ENCODE assay signal across 8 mouse cellular contexts in genomic region chr6:146577310-146578109, GRCm38 (mm10). TPM values are rescaled to one million over a fixed set of nuclear protein-coding genes. Genes with fewer than 3 reads are reported as not detected.
DNase-seq lines count a peak whose midpoint lies in the region; ATAC-seq lines count a peak whose summit lies in the region.

Ints13 (minus strand) TSS chr6:146577835.

- H3K4me3 ChIP-seq in heart, embryonic 10.5 days = peak within 1 kb of the TSS; percentile 99
- H3K4me3 ChIP-seq in kidney, embryonic 15.5 days (replicated peaks) = peak within 1 kb of the TSS; percentile 83

- peak within 1 kb of the TSS; percentile 98 for H3K27ac ChIP-seq in heart, embryonic 10.5 days
- peak within 1 kb of the TSS; percentile 98 for H3K27ac ChIP-seq in kidney, embryonic 15.5 days

- H3K27me3 ChIP-seq in heart, embryonic 10.5 days (ENCODE audit: insufficient read depth, poor library complexity, severe bottlenecking) = no peaks in the 10 kb centered on the region
- no peaks in the 10 kb centered on the region for H3K27me3 ChIP-seq in kidney, embryonic 15.5 days

- peak; percentile 95 to 97 for DNase-seq in B cell, adult 2 months
- DNase-seq in brain, adult 2 months (ENCODE audit: low read depth, low spot score) = peak; percentile 99
- DNase-seq in heart, embryonic 10.5 days (ENCODE audit: low spot score) = peak; percentile 98
- peak; percentile 98 for DNase-seq in liver
- peak; percentile 97 to 98 for DNase-seq in spleen, postnatal 4 days (ENCODE audit: low spot score in 2 of 2)

- peak within 1 kb of the TSS; percentile 88 for H3K9ac ChIP-seq in kidney, embryonic 15.5 days

- H3K4me1 ChIP-seq in heart, embryonic 10.5 days = peaks cover 24% of the 10 kb centered on the region
- peaks cover 38% of the 10 kb centered on the region for H3K4me1 ChIP-seq in kidney, embryonic 15.5 days

- peak; percentile 88 for ATAC-seq in erythroblast, adult 5-6 weeks (replicated peaks; ENCODE audit: low FRiP score, poor library complexity, severe bottlenecking)
- peak; percentile 96 for ATAC-seq in kidney, embryonic 15.5 days (replicated peaks; ENCODE audit: low FRiP score)
- peak; percentile 94 for ATAC-seq in monocyte, adult 5-6 weeks (replicated peaks; ENCODE audit: insufficient number of reproducible peaks, low FRiP score, low TSS enrichment, poor library complexity, severe bottlenecking)

- under 1% methylated on average over 77 of the region's 77 CpGs for WGBS in heart, embryonic 10.5 days
- under 1% methylated on average over 77 of the region's 77 CpGs for WGBS in kidney, embryonic 15.5 days

- peak within 1 kb of the TSS; percentile 65 for H3K4me2 ChIP-seq in kidney, embryonic 15.5 days

- no peaks in the 10 kb centered on the region for H3K9me3 ChIP-seq in heart, embryonic 10.5 days
- no peaks in the 10 kb centered on the region for H3K9me3 ChIP-seq in kidney, embryonic 15.5 days (replicated peaks)

- H3K36me3 ChIP-seq in heart, embryonic 10.5 days = 0 out of 2 replicates have a peak, but pooled peaks cover 3% of the 10 kb centered on the region
- peaks cover 4% of the 10 kb centered on the region; the same call in 1 of the 2 replicates for H3K36me3 ChIP-seq in kidney, embryonic 15.5 days

RNA-seq across cellular contexts. Expression of gene Ints13, which starts in this region (rescaled TPM):
- 82.4 and 93.6 TPM in 2 replicates for total RNA-seq in erythroblast, adult 5-6 weeks (2015; ENCODE audit: low replicate concordance)
- total RNA-seq in erythroblast, adult 5-6 weeks (2017; ENCODE audit: low replicate concordance) = 130 and 134 TPM in 2 replicates
- 54.5 and 63.1 TPM in 2 replicates for polyA plus RNA-seq in heart, embryonic 10.5 days (2016; fragmentation: Nextera tagmentation; extraction: Ambion mirVana)
- 82.7 and 87.4 TPM in 2 replicates for polyA plus RNA-seq in kidney, embryonic 15.5 days (2015; fragmentation: Nextera tagmentation; extraction: Ambion mirVana)
- 76.1 to 116 TPM (median 113 TPM) in 3 replicates for total RNA-seq in monocyte, adult 5-6 weeks (2017)

Comparison
In these comparisons a context has a peak if more than half of its experiments do, and no peak if none do; other contexts are left out.
1. Peak in every context shown above with its lines: DNase-seq, ATAC-seq, H3K4me3 ChIP-seq and H3K27ac ChIP-seq.